Comparison of ENCODE assay signal across 9 mouse cellular contexts in the genomic region with DNA sequence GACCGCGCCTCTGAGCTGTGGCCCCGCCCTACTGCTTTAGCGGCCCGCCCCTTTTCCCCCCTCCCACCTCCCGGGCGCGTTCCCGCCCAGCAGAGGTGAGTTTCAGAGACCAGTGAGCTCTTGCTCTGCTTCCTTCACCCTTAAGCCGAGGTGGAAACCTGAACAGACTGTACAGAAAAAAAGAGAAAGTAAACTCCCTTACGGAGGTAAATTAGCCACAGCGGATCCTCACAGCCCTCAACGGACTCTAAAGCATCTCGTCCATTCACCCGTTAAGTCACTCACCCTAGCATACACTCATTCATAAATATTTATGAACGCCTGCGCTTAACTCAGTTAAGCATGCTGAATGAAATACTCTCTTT. TPM values are rescaled to one million over a fixed set of nuclear protein-coding genes. Genes with fewer than 3 reads are reported as not detected.
DNase-seq lines count a peak whose midpoint lies in the region; ATAC-seq and TF ChIP-seq lines count a peak whose summit lies in the region.
"Had no signal": no experiment of that assay in that cellular context is flagged by ENCODE, and none has a peak within 500 bp of the region (broad histone marks: within the 10 kb centered on the region; RNA-seq: fewer than 3 reads in every experiment).

No protein-coding gene starts in this region.

- TF ChIP-seq POLR2A in heart, adult 2 months (IDR thresholded peaks at IDR 0.05; ENCODE audit: insufficient read depth, low read depth, low read length): peak; percentile 40; the same call in 1 of the 2 replicates
- no peak for TF ChIP-seq POLR2A in CH12.LX (IDR thresholded peaks at IDR 0.05; ENCODE audit: low read depth, low read length)

- no peak for TF ChIP-seq RAD21 in CH12.LX (IDR thresholded peaks at IDR 0.05; ENCODE audit: low read depth, low read length)

- H3K27ac ChIP-seq in heart, adult 2 months: no peak overlapping the region; the same call in 1 of the 2 replicates
- H3K27ac ChIP-seq in CH12.LX (ENCODE audit: insufficient read depth, low read depth): no peak overlapping the region
- H3K27ac ChIP-seq in forebrain, embryonic 15.5 days (replicated peaks): peak overlapping the region; percentile 88
- 0 out of 2 replicates have a peak overlapping the region, but pooled peaks have one; percentile 29 for H3K27ac ChIP-seq in liver, postnatal 0 days (ENCODE audit: low read depth)

- 0 out of 2 replicates have a peak, but pooled peaks cover 2% of the 10 kb centered on the region for H3K36me3 ChIP-seq in heart, adult 2 months (ENCODE audit: control insufficient read depth, insufficient read depth, low read length)
- peaks cover 0 to 3% of the 10 kb centered on the region in 2 experiments for H3K36me3 ChIP-seq in CH12.LX (replicated peaks in 1 of 2; ENCODE audit: control insufficient read depth in 1 of 2, insufficient read depth in 1 of 2, low read length in 1 of 2)
- H3K36me3 ChIP-seq in forebrain, embryonic 15.5 days: no peaks in the 10 kb centered on the region
- peaks cover 2% of the 10 kb centered on the region; the same call in 1 of the 2 replicates for H3K36me3 ChIP-seq in liver, postnatal 0 days (replicated peaks; ENCODE audit: insufficient read depth, low read length)

- ATAC-seq in forebrain, embryonic 15.5 days (replicated peaks): no peak; the same call in none of the 2 replicates
- ATAC-seq in liver, postnatal 0 days: no peak

- WGBS in heart, adult 2 months: under 1% methylated on average over 17 of the region's 17 CpGs
- WGBS in forebrain, embryonic 15.5 days: 1% methylated on average over 17 of the region's 17 CpGs
- under 1% methylated on average over 17 of the region's 17 CpGs for WGBS in liver, postnatal 0 days (ENCODE audit: insufficient replicate concordance)

- in situ Hi-C loops in CH12.LX (cut with MboI; ENCODE audit: low pct_ligation_motif_present, low pct_unique_long_range_greater_than_20kb, low sequenced_read_pairs): no loop called here

- H3K4me2 ChIP-seq in CH12.LX (ENCODE audit: insufficient read depth, low read depth, poor library complexity, severe bottlenecking): peak overlapping the region; percentile 65
- H3K4me2 ChIP-seq in forebrain, embryonic 15.5 days (replicated peaks): peak overlapping the region; percentile 92
- H3K4me2 ChIP-seq in liver, postnatal 0 days (ENCODE audit: low read depth, low read length): peak overlapping the region; percentile 85

- intact Hi-C loops in heart, adult 2 months (cut with DNase I): loop anchor here (2.0 kb wide), 1 partner anchor 68 kb away; the partner anchor contains the start of gene Fh1

- peak overlapping the region; percentile 95 for H3K4me3 ChIP-seq in heart, adult 2 months
- H3K4me3 ChIP-seq in CH12.LX (replicated peaks in 1 of 3; ENCODE audit: low read depth in 2 of 3, low read length in 2 of 3, poor library complexity in 1 of 3): peak overlapping the region; percentile 48 to 61 (median 55)
- H3K4me3 ChIP-seq in forebrain, embryonic 15.5 days: peak overlapping the region; percentile 75
- peak overlapping the region; percentile 82 for H3K4me3 ChIP-seq in liver, postnatal 0 days (ENCODE audit: low read depth, low read length)

- H3K4me1 ChIP-seq in heart, adult 2 months (ENCODE audit: control insufficient read depth, insufficient read depth, low read length): peaks cover 1% of the 10 kb centered on the region; the same call in 1 of the 2 replicates
- H3K4me1 ChIP-seq in CH12.LX (ENCODE audit: control insufficient read depth in 1 of 2, insufficient read depth in 2 of 2): peaks cover 5 to 27% of the 10 kb centered on the region in 2 experiments; a peak in 3 of 4 replicates
- peaks cover 20% of the 10 kb centered on the region for H3K4me1 ChIP-seq in forebrain, embryonic 15.5 days
- peaks cover 18% of the 10 kb centered on the region for H3K4me1 ChIP-seq in liver, postnatal 0 days (ENCODE audit: insufficient read depth)

- dilution Hi-C loops in CH12.LX (cut with MboI; ENCODE audit: extremely low pct_ligation_motif_present, extremely low pct_unique_long_range_greater_than_20kb, low sequenced_read_pairs): no loop called here

- no peak for DNase-seq in heart, adult 2 months
- DNase-seq in heart, adult 11 months: no peak
- DNase-seq in CH12.LX (ENCODE audit: extremely low read depth): no peak
- no peak for DNase-seq in liver, postnatal 0 days
- DNase-seq in layer of hippocampus, postnatal 14 days (ENCODE audit: low spot score in 2 of 2): no peak
- no peak for DNase-seq in ovary, adult 18-20 months (ENCODE audit: low spot score)
- DNase-seq in thymus, postnatal 4 days: no peak

- H3K79me2 ChIP-seq in heart, adult 2 months (replicated peaks; ENCODE audit: control insufficient read depth, insufficient read depth, low read length): no peaks in the 10 kb centered on the region
- no peaks in the 10 kb centered on the region for H3K79me2 ChIP-seq in CH12.LX (replicated peaks; ENCODE audit: control insufficient read depth, extremely low read depth, insufficient read depth, poor library complexity, severe bottlenecking)

- TF ChIP-seq EP300 in heart, adult 2 months (IDR thresholded peaks at IDR 0.05; ENCODE audit: insufficient read depth, low read depth, low read length): no peak
- no peak for TF ChIP-seq EP300 in CH12.LX (IDR thresholded peaks at IDR 0.05; ENCODE audit: low read length)
- TF ChIP-seq EP300 in liver, postnatal 0 days (IDR thresholded peaks at IDR 0.05; ENCODE audit: low read depth): no peak; the same call in 1 of the 2 replicates

- no peaks in the 10 kb centered on the region for H3K9me3 ChIP-seq in CH12.LX (replicated peaks; ENCODE audit: low read length)
- no peaks in the 10 kb centered on the region for H3K9me3 ChIP-seq in forebrain, embryonic 15.5 days
- H3K9me3 ChIP-seq in liver, postnatal 0 days (ENCODE audit: low read length): no peaks in the 10 kb centered on the region

- H3K27me3 ChIP-seq in heart, adult 2 months (ENCODE audit: control insufficient read depth, insufficient read depth, low read length): no peaks in the 10 kb centered on the region
- H3K27me3 ChIP-seq in CH12.LX (replicated peaks): no peaks in the 10 kb centered on the region
- H3K27me3 ChIP-seq in forebrain, embryonic 15.5 days: no peaks in the 10 kb centered on the region
- H3K27me3 ChIP-seq in liver, postnatal 0 days (ENCODE audit: insufficient read depth, low read length): no peaks in the 10 kb centered on the region

- no peak overlapping the region for H3K9ac ChIP-seq in heart, adult 2 months (ENCODE audit: low read depth, low read length)
- H3K9ac ChIP-seq in CH12.LX (ENCODE audit: insufficient read depth, low read depth): peak overlapping the region; percentile 13; the same call in 1 of the 2 replicates
- 0 out of 2 replicates have a peak overlapping the region, but pooled peaks have one; percentile 17 for H3K9ac ChIP-seq in forebrain, embryonic 15.5 days (replicated peaks)
- peak overlapping the region; percentile 47 for H3K9ac ChIP-seq in liver, postnatal 0 days (replicated peaks)

- TF ChIP-seq CTCF in heart, adult 2 months (IDR thresholded peaks at IDR 0.05): no peak
- no peak for TF ChIP-seq CTCF in CH12.LX (conservative IDR thresholded peaks at IDR 0.05 in 1 of 2, IDR thresholded peaks at IDR 0.05 in 1 of 2; ENCODE audit: low read depth in 2 of 2, low read length in 2 of 2)
- no peak for TF ChIP-seq CTCF in liver, postnatal 0 days (IDR thresholded peaks at IDR 0.05; ENCODE audit: low read depth)

TF ChIP-seq in CH12.LX, 34 proteins besides CTCF, POLR2A, EP300 and RAD21:
- no peak for TF ChIP-seq MAFK (IDR thresholded peaks at IDR 0.05; ENCODE audit: insufficient replicate concordance, low read length)
- no peak for TF ChIP-seq USF2 (conservative IDR thresholded peaks at IDR 0.05; ENCODE audit: low read depth, low read length)
- no peak for TF ChIP-seq CHD2 (IDR thresholded peaks at IDR 0.05; ENCODE audit: low read length)
- peak; percentile 88; the same call in 1 of the 2 replicates for TF ChIP-seq MAZ (IDR thresholded peaks at IDR 0.05; ENCODE audit: low read depth, low read length)
- no peak for TF ChIP-seq POLR2AphosphoS2 (IDR thresholded peaks at IDR 0.05; ENCODE audit: low read depth, low read length)
- 0 out of 2 replicates have a peak, but pooled peaks have one; percentile 35 for TF ChIP-seq E2F4 (IDR thresholded peaks at IDR 0.05; ENCODE audit: insufficient replicate concordance, low read depth, low read length)
- TF ChIP-seq IRF4 (IDR thresholded peaks at IDR 0.05; ENCODE audit: low read depth, low read length): no peak
- TF ChIP-seq MXI1 (IDR thresholded peaks at IDR 0.05; ENCODE audit: low read depth, low read length): no peak
- no peak for TF ChIP-seq RCOR1 (conservative IDR thresholded peaks at IDR 0.05; ENCODE audit: low read depth, low read length)

RNA-seq across cellular contexts. Expression of gene Chml, which starts 0.3 kb away (rescaled TPM):
- 1 to 10 TPM; 8.9 to 9.4 TPM for total RNA-seq in heart, adult 2 months (2021)
- 1.4 and 2.5 TPM in 2 replicates for polyA plus RNA-seq in heart, adult 2 months (2012; rRNA removed)
- total RNA-seq in CH12.LX (2012; rRNA removed) (3.3 and 4.1 TPM in 2 replicates), CH12.LX (2014; rRNA removed) (6.0 and 6.7 TPM in 2 replicates)
- polyA plus RNA-seq in CH12.LX (2012; ENCODE audit: insufficient read length, low read depth): 2.7 and 3.1 TPM in 2 replicates
- polyA plus RNA-seq in forebrain, embryonic 15.5 days (2015; fragmentation: Nextera tagmentation; extraction: Ambion mirVana): 2.0 and 2.4 TPM in 2 replicates
- polyA plus RNA-seq in liver, postnatal 0 days (2015; fragmentation: Nextera tagmentation; extraction: Ambion mirVana): 0.52 and 0.66 TPM in 2 replicates
- 1 to 10 TPM; 6.0 to 6.8 TPM for total RNA-seq in layer of hippocampus, postnatal 14 days (2021)

RNA-seq across cellular contexts. Expression of gene Opn3, which starts 0.4 kb away (rescaled TPM):
- total RNA-seq in heart, adult 2 months (2021): 1 to 10 TPM; 5.6 to 6.6 TPM
- polyA plus RNA-seq in heart, adult 2 months (2012; rRNA removed): 2.2 and 3.0 TPM in 2 replicates
- total RNA-seq in CH12.LX (2012; rRNA removed): 0.76 and 0.89 TPM in 2 replicates
- total RNA-seq in CH12.LX (2014; rRNA removed): 1.5 and 1.6 TPM in 2 replicates
- polyA plus RNA-seq in CH12.LX (2012; ENCODE audit: insufficient read length, low read depth): 2.6 and 2.9 TPM in 2 replicates
- polyA plus RNA-seq in forebrain, embryonic 15.5 days (2015; fragmentation: Nextera tagmentation; extraction: Ambion mirVana): 3.8 and 4.3 TPM in 2 replicates
- 1.3 and 1.6 TPM in 2 replicates for polyA plus RNA-seq in liver, postnatal 0 days (2015; fragmentation: Nextera tagmentation; extraction: Ambion mirVana)
- 1 to 10 TPM; 2.1 to 4.8 TPM for total RNA-seq in layer of hippocampus, postnatal 14 days (2021)

RNA-seq across cellular contexts. Expression of gene Wdr64, which starts 5.4 kb away (rescaled TPM):
- not detected for total RNA-seq in heart, adult 2 months (2021)
- polyA plus RNA-seq in heart, adult 2 months (2012; rRNA removed): 0.12 TPM in 1 of 2 replicates, not detected in the other
- not detected in 2 replicates for total RNA-seq in CH12.LX (2012; rRNA removed)
- not detected in 2 replicates for total RNA-seq in CH12.LX (2014; rRNA removed)
- polyA plus RNA-seq in CH12.LX (2012; ENCODE audit: insufficient read length, low read depth): not detected in 2 replicates
- polyA plus RNA-seq in forebrain, embryonic 15.5 days (2015; fragmentation: Nextera tagmentation; extraction: Ambion mirVana): not detected in 2 replicates
- not detected in 2 replicates for polyA plus RNA-seq in liver, postnatal 0 days (2015; fragmentation: Nextera tagmentation; extraction: Ambion mirVana)
- not detected for total RNA-seq in layer of hippocampus, postnatal 14 days (2021)
- total RNA-seq: neutrophil, adult 5-6 weeks had no signal

Comparison
In these comparisons a context has a peak if more than half of its experiments do, and no peak if none do; other contexts are left out.
1. H3K27ac ChIP-seq: peak in forebrain, embryonic 15.5 days (single experiment) and liver, postnatal 0 days (single experiment); none in heart, adult 2 months (single experiment) and CH12.LX (single experiment).
2. Peak in every context shown above with its lines, with median percentiles within 50 percentile points of each other: H3K4me3 ChIP-seq and H3K4me2 ChIP-seq.